Mouse (Mus musculus) hindbrain, embryonic 12.5 days (tissue): Measurements from ENCODE around the gene Znrf2. TPM values are rescaled to one million over a fixed set of nuclear protein-coding genes. Genes with fewer than 3 reads are reported as not detected.

ENCODE experiments used
- ATAC-seq: fragments of 200-750 bp; cut with Nextera tagmentation; 2 replicates; pipeline ENCODE4 v1.8.0; 2017; ENCODE audit warnings: moderate TSS enrichment; ENCODE audit not compliant: low FRiP score
- H3K27ac ChIP-seq: fragments of 300-500 bp; sonication (generic); 2 replicates; pipeline ENCODE4 v1.5.1; 2016; ENCODE audit warnings: mild to moderate bottlenecking
- H3K27me3 ChIP-seq: fragments of 300-500 bp; sonication (generic); 2 replicates; pipeline ENCODE4 v1.6.1; 2016; ENCODE audit warnings: mild to moderate bottlenecking
- H3K36me3 ChIP-seq: fragments of 300-500 bp; sonication (generic); 2 replicates; pipeline ENCODE4 v1.6.1; 2016; ENCODE audit warnings: mild to moderate bottlenecking
- H3K4me1 ChIP-seq: fragments of 300-500 bp; sonication (generic); 2 replicates; pipeline ENCODE4 v1.6.1; 2016
- H3K4me2 ChIP-seq: fragments of 300-500 bp; sonication (generic); replicated peaks from 2 replicates; pipeline ENCODE4 v1.6.1; 2016; ENCODE audit warnings: mild to moderate bottlenecking
- H3K4me3 ChIP-seq: fragments of 300-500 bp; sonication (generic); 2 replicates; pipeline ENCODE4 v1.5.1; 2016; ENCODE audit warnings: mild to moderate bottlenecking
- H3K9ac ChIP-seq: fragments of 300-500 bp; sonication (generic); 2 replicates; pipeline ENCODE4 v1.6.1; 2016; ENCODE audit warnings: mild to moderate bottlenecking, moderate library complexity
- H3K9me3 ChIP-seq: fragments of 300-500 bp; sonication (generic); replicated peaks from 2 replicates; pipeline ENCODE4 v1.6.1; 2016; ENCODE audit warnings: mild to moderate bottlenecking
- WGBS: fragments of 180-500 bp; shearing (Covaris S2); methylation state at CpG from one replicate; pipeline ENCODE4 v1.1.7; 2016; 5-methylcytosine and 5-hydroxymethylcytosine counted together
- polyA plus RNA-seq: library from polyadenylated mRNA; unstranded; fragments of >200 nt; fragmentation: Nextera tagmentation; extraction: Ambion mirVana; gene quantifications from 2 replicates; pipeline ENCODE4 v1.2.1, GENCODE M21; 2016

Znrf2 gene
- polyA plus RNA-seq, 1 experiment from 2014 or later, result 4.1 TPM

DNA sequence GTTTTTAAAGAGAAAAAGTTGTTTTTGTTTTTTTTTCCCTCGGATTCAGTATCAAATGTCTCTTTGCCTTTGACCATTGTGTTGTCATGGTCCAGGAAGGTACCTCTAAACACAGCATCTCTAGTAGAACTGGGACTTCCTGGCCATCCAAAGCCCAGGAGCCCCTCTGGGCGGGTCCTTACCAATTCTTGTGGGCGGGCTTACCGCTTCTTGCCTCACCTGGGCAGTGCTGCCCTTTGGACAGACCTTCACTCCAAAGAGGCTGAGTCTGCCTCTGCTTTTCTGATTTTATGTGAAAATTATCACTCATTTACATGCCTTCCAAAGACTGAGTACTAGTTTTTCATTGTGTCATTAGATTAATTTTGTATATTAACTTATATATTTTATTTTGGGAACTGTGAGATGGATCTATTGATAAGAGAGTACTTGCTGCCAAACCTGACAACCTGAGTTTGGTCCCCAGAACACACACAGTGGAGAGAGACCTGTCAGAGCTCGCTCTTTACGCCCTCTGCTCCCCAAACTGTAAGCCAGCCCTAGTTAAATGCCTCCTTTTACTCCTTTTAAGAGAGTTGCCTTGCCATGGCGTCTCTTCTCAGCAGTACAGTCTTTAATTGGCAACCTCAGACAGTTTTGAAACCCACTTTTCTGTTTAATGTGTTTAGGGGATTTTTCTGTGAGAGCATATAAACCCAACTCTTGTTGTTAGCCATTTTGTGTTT is 13.5 kb downstream of the Znrf2 start:
- Histone ChIP-seq H3K27me3 (no peaks in the 10 kb centered on the region), H3K4me1 (peaks cover 7% of the 10 kb centered on the region), H3K9me3 (no peaks in the 10 kb centered on the region), H3K4me3 (no peak overlapping the region), H3K9ac (no peak overlapping the region), H3K27ac (no peak overlapping the region), H3K36me3 (no peaks in the 10 kb centered on the region), H3K4me2 (no peak overlapping the region)
- 82% methylated on average over 7 of the region's 7 CpGs for WGBS
- no peak for ATAC-seq

- Histone ChIP-seq H3K4me1 (peaks cover 7% of the 10 kb centered on the region), H3K4me2 (no peak overlapping the region), H3K4me3 (no peak overlapping the region), H3K27me3 (no peaks in the 10 kb centered on the region), H3K36me3 (no peaks in the 10 kb centered on the region), H3K9ac (no peak overlapping the region), H3K27ac (no peak overlapping the region), H3K9me3 (no peaks in the 10 kb centered on the region)
- 62% methylated on average over 8 of the region's 8 CpGs for WGBS
- ATAC-seq, result no peak
Observed at GRCm38 (mm10) chr6:54831069-54831720, 14.5 kb downstream of the Znrf2 start.

- WGBS, result 81% methylated on average over 2 of the region's 2 CpGs
- no peak overlapping the region for H3K27ac ChIP-seq
- peaks cover 7% of the 10 kb centered on the region for H3K4me1 ChIP-seq
- ATAC-seq, result no peak
- no peak overlapping the region for H3K4me2 ChIP-seq
- no peak overlapping the region for H3K4me3 ChIP-seq
- no peak overlapping the region for H3K9ac ChIP-seq
- H3K9me3 ChIP-seq, result no peaks in the 10 kb centered on the region
- 0 out of 2 replicates have a peak, but pooled peaks cover 2% of the 10 kb centered on the region for H3K36me3 ChIP-seq
- H3K27me3 ChIP-seq, result no peaks in the 10 kb centered on the region
Observed at GRCm38 (mm10) chr6:54833427-54833826, 16.7 kb downstream of the Znrf2 start.

GRCm38 (mm10) chr6:54836666-54837065 is 19.9 kb downstream of the Znrf2 start:
- Histone ChIP-seq H3K4me2 (no peak overlapping the region), H3K9me3 (peaks cover 8% of the 10 kb centered on the region; the same call in 1 of the 2 replicates), H3K27ac (no peak overlapping the region), H3K9ac (no peak overlapping the region), H3K4me1 (no peaks in the 10 kb centered on the region), H3K27me3 (no peaks in the 10 kb centered on the region), H3K36me3 (0 out of 2 replicates have a peak, but pooled peaks cover 3% of the 10 kb centered on the region), H3K4me3 (no peak overlapping the region)
- no peak for ATAC-seq

DNA sequence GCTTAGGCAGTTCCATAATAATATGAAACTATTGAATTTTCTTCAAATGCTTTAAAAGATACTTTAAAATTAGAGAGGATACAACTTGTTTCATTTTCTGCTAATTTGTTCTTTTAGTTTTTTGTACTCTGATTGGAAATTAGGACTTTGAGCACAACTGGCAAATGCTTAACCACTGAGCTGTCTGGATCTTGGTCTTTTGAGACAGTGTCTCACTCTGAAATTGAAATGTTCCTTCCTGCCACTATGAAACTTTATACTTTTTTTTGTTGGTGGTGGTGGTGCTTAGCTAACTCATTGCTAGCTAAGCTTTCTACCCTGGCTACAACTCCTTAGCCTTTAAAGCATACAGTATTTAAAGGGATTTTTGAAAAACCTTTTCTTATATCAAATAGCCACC is 24.7 kb downstream of the Znrf2 start:
- Histone ChIP-seq H3K27ac (no peak overlapping the region), H3K4me2 (no peak overlapping the region), H3K4me1 (no peaks in the 10 kb centered on the region), H3K4me3 (no peak overlapping the region), H3K36me3 (0 out of 2 replicates have a peak, but pooled peaks cover 3% of the 10 kb centered on the region), H3K27me3 (no peaks in the 10 kb centered on the region), H3K9ac (no peak overlapping the region), H3K9me3 (peaks cover 8% of the 10 kb centered on the region; the same call in 1 of the 2 replicates)
- ATAC-seq, result no peak

- H3K4me3 ChIP-seq, result no peak overlapping the region
- H3K9ac ChIP-seq, result no peak overlapping the region
- peaks cover 8% of the 10 kb centered on the region; the same call in 1 of the 2 replicates for H3K9me3 ChIP-seq
- no peaks in the 10 kb centered on the region for H3K4me1 ChIP-seq
- H3K36me3 ChIP-seq, result 0 out of 2 replicates have a peak, but pooled peaks cover 3% of the 10 kb centered on the region
- no peak overlapping the region for H3K4me2 ChIP-seq
- 33% methylated on average over 1 of the region's 1 CpGs for WGBS
- no peak overlapping the region for H3K27ac ChIP-seq
- no peaks in the 10 kb centered on the region for H3K27me3 ChIP-seq
- ATAC-seq, result no peak
Observed at GRCm38 (mm10) chr6:54842041-54842440, 25.3 kb downstream of the Znrf2 start.

DNA sequence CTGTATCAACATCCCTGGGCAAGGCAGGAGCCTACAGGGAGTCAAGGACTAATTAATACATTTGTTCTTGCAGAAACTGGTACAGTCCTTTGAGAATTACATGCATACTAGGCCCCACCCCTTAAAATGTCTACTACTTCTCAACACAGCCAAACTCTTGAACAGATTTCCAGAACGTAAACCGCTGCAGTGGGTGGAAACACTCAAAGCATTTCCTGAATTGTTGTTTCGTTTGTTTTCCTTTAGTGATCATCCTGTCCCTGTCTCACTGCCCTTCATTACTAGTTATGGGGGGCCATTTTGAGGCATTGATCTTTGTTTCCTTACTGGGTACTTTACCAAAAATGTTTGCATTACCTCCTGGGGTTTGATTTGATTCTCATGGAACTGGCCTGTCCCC is 31.8 kb downstream of the Znrf2 start:
- Histone ChIP-seq H3K9me3 (no peaks in the 10 kb centered on the region), H3K4me1 (peaks cover 13% of the 10 kb centered on the region), H3K36me3 (no peaks in the 10 kb centered on the region), H3K9ac (no peak overlapping the region), H3K27ac (no peak overlapping the region), H3K4me3 (no peak overlapping the region), H3K27me3 (no peaks in the 10 kb centered on the region), H3K4me2 (no peak overlapping the region)
- ATAC-seq, result no peak
- WGBS, result 81% methylated on average over 3 of the region's 3 CpGs

DNA sequence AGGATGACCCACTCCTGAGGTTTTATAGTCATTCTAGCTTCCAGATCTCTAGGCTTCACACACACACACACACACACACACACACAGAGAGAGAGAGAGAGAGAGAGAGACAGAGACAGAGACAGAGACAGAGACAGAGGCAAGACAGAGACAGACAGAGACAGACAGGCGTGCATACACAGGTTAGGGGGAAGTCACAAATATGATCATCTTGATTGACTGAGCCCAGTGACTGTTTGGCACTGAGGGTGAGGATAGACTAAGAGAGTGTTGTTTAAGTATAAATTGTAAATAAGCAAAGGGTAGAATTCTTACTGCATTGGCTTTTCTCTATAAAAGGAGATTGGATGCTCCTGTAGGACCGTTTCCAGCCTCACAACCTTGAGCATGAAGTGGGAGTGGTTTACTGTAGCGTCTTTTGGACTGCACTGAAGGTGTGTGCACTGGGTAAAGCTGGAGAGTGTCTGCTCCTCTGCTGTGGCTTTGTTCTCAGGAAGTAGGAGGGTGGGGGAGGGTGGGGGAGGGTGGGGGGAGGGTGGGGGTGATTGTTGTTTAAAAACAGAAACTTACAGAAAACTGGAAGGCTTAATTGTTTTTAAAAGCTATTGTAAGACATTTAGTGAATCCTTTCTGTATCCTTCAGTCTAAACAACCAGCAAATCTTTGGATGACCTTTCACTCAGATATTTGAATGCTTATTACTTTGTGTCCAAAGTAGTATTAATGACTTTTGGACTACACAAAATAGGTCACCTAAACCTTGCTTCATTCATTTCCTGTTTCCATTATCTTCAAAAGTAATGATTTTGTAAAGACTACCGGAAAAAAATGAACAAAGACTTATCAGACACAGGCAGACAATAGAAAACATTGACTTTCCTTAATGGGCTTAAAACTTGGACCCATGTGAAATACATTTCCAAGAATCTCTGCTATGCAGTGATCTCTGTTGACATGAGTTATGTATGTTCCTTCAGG is 32.8 kb downstream of the Znrf2 start:
- Histone ChIP-seq H3K9me3 (no peaks in the 10 kb centered on the region), H3K27ac (no peak overlapping the region), H3K9ac (no peak overlapping the region), H3K4me3 (no peak overlapping the region), H3K36me3 (no peaks in the 10 kb centered on the region), H3K4me1 (peaks cover 13% of the 10 kb centered on the region), H3K27me3 (no peaks in the 10 kb centered on the region), H3K4me2 (no peak overlapping the region)
- no peak for ATAC-seq
- 50% methylated on average over 4 of the region's 4 CpGs for WGBS

DNA sequence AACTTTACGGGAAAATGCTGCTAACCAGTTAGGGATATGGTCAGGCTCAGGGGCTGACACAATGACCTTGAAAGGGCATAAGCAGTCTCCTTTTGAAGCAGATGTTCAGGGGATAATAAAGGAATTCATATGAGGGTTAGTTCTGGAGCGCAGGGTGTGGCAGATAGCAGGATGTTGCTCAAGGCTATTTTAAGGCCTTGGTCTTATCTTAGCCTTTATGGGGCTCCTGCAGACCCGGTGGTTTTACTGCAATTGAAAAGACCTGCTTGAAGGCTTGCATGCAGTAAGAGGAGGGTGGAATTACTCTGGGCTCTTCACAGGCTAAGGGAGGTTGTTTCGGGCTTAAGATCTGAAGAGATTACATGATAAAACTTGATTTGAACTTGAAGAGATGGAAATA is 35.1 kb downstream of the Znrf2 start:
- no peaks in the 10 kb centered on the region for H3K9me3 ChIP-seq
- H3K27ac ChIP-seq, result no peak overlapping the region
- ATAC-seq, result no peak
- peaks cover 13% of the 10 kb centered on the region for H3K4me1 ChIP-seq
- H3K27me3 ChIP-seq, result no peaks in the 10 kb centered on the region
- 58% methylated on average over 4 of the region's 4 CpGs for WGBS
- H3K9ac ChIP-seq, result no peak overlapping the region
- H3K4me2 ChIP-seq, result no peak overlapping the region
- H3K4me3 ChIP-seq, result no peak overlapping the region
- no peaks in the 10 kb centered on the region for H3K36me3 ChIP-seq

- H3K4me3 ChIP-seq, result no peak overlapping the region
- H3K4me2 ChIP-seq, result no peak overlapping the region
- H3K36me3 ChIP-seq, result no peaks in the 10 kb centered on the region
- peak; percentile 66; the same call in 1 of the 2 replicates for ATAC-seq
- H3K27ac ChIP-seq, result no peak overlapping the region
- H3K27me3 ChIP-seq, result no peaks in the 10 kb centered on the region
- H3K4me1 ChIP-seq, result peaks cover 13% of the 10 kb centered on the region
- no peaks in the 10 kb centered on the region for H3K9me3 ChIP-seq
- WGBS, result 5% methylated on average over 3 of the region's 3 CpGs
- H3K9ac ChIP-seq, result no peak overlapping the region
Observed at GRCm38 (mm10) chr6:54852669-54853068, 36.0 kb downstream of the Znrf2 start.

GRCm38 (mm10) chr6:54854859-54855258 is 38.1 kb downstream of the Znrf2 start:
- WGBS, result 47% methylated on average over 4 of the region's 4 CpGs
- ATAC-seq, result no peak

More at GRCm38 (mm10) chr6:54854859-54855258, 38.1 kb downstream of the Znrf2 start:
- Histone ChIP-seq H3K9ac (no peak overlapping the region), H3K27ac (no peak overlapping the region), H3K4me1 (peaks cover 13% of the 10 kb centered on the region), H3K9me3 (no peaks in the 10 kb centered on the region), H3K4me2 (no peak overlapping the region), H3K4me3 (no peak overlapping the region), H3K36me3 (no peaks in the 10 kb centered on the region), H3K27me3 (no peaks in the 10 kb centered on the region)
